ENCODE assay signal across 20 mouse cellular contexts in the genomic region with DNA sequence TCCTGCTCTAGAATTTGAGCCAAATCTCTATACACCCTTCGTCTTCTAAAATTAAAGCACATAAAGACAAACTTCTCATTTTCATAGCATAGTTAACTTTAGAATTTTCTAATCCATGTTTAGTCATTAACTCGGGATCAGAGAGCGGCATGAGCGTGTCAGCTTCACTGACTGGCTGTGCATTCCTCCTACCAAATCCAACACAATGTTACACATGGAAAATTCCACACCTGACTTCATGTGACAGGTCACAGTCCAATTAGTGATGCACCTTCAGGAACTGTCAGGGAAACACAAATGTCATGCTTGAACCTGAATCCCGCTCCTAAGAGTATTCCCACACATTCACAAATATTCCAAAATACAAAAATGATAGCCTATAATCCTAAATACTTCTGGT. TPM values are rescaled to one million over a fixed set of nuclear protein-coding genes. Genes with fewer than 3 reads are reported as not detected.
"Had no signal": no experiment of that assay in that cellular context is flagged by ENCODE, and none has a peak within 500 bp of the region (broad histone marks: within the 10 kb centered on the region; RNA-seq: fewer than 3 reads in every experiment).

No protein-coding gene starts in this region.

- H3K27ac ChIP-seq: limb, embryonic 12.5 days; limb, embryonic 15.5 days; liver, embryonic 13.5 days; neural tube, embryonic 12.5 days; neural tube, embryonic 15.5 days; stomach, postnatal 0 days had no signal

- H3K9ac ChIP-seq: limb, embryonic 12.5 days; limb, embryonic 15.5 days; liver, embryonic 13.5 days; neural tube, embryonic 12.5 days; neural tube, embryonic 15.5 days had no signal

- H3K9me3 ChIP-seq: limb, embryonic 12.5 days; limb, embryonic 15.5 days; liver, embryonic 13.5 days; neural tube, embryonic 12.5 days; neural tube, embryonic 15.5 days had no signal

- H3K4me2 ChIP-seq: limb, embryonic 12.5 days; limb, embryonic 15.5 days; liver, embryonic 13.5 days; midbrain, embryonic 11.5 days; neural tube, embryonic 12.5 days; neural tube, embryonic 15.5 days had no signal

- H3K4me1 ChIP-seq: limb, embryonic 12.5 days; limb, embryonic 15.5 days; liver, embryonic 13.5 days; neural tube, embryonic 12.5 days; neural tube, embryonic 15.5 days had no signal

- H3K4me3 ChIP-seq: limb, embryonic 12.5 days; limb, embryonic 15.5 days; liver, embryonic 13.5 days; neural tube, embryonic 12.5 days; neural tube, embryonic 15.5 days had no signal

- ATAC-seq: inflammation-experienced regulatory T-cells, adult 6 months; intestine, embryonic 16.5 days had no signal

- DNase-seq: left cerebral cortex, postnatal 4 days; liver, embryonic 13.5 days; lung, adult 2 months; lung, postnatal 14 days; lung, postnatal 4 days; midbrain, embryonic 14.5 days; right cerebral cortex, adult 18-20 months; right cerebral cortex, postnatal 14 days; right cerebral cortex, postnatal 4 days; thymus, adult 2 months; thymus, postnatal 14 days; thymus, postnatal 4 days had no signal

- H3K36me3 ChIP-seq: limb, embryonic 15.5 days; liver, embryonic 13.5 days; neural tube, embryonic 12.5 days; neural tube, embryonic 15.5 days had no signal

- H3K27me3 ChIP-seq: limb, embryonic 12.5 days; limb, embryonic 15.5 days; liver, embryonic 13.5 days; neural tube, embryonic 12.5 days; neural tube, embryonic 15.5 days had no signal

RNA-seq across cellular contexts. Expression of gene Frzb, which starts 24.3 kb away (rescaled TPM):
- polyA plus RNA-seq: inflammation-experienced regulatory T-cells, adult 6 months had no signal
